Mouse (Mus musculus) spleen, adult 12 weeks (tissue): ENCODE data around the gene Cdyl2.

ENCODE experiments used
- DNase-seq: peaks from one replicate; pipeline ENCODE4 v3.0.0; 2022; ENCODE audit warnings: low spot score

Gene Cdyl2

GRCm38 (mm10) chr8:116671543-116671942 lies 61.2 kb downstream of the Cdyl2 start:
- DNase-seq = no peak

- no peak for DNase-seq
Measured at GRCm38 (mm10) chr8:116670604-116671003, 62.2 kb downstream of the Cdyl2 start.

- no peak for DNase-seq
Measured at GRCm38 (mm10) chr8:116668977-116669376, 63.8 kb downstream of the Cdyl2 start.

- DNase-seq = no peak
Measured at GRCm38 (mm10) chr8:116666781-116667325, 65.9 kb downstream of the Cdyl2 start.

- no peak for DNase-seq
Measured at GRCm38 (mm10) chr8:116661521-116661920, 71.3 kb downstream of the Cdyl2 start.

- DNase-seq = no peak
Measured at GRCm38 (mm10) chr8:116656811-116657210, 76.0 kb downstream of the Cdyl2 start.

- no peak for DNase-seq
Measured at GRCm38 (mm10) chr8:116654881-116655280, 77.9 kb downstream of the Cdyl2 start.

GRCm38 (mm10) chr8:116652949-116653348 lies 79.8 kb downstream of the Cdyl2 start:
- DNase-seq = no peak

GRCm38 (mm10) chr8:116649975-116650725 lies 82.6 kb downstream of the Cdyl2 start:
- no peak for DNase-seq

GRCm38 (mm10) chr8:116645376-116645775 lies 87.4 kb downstream of the Cdyl2 start:
- no peak for DNase-seq

- DNase-seq = no peak
Measured at GRCm38 (mm10) chr8:116640925-116641324, 91.9 kb downstream of the Cdyl2 start.

GRCm38 (mm10) chr8:116637998-116638397 lies 94.8 kb downstream of the Cdyl2 start:
- no peak for DNase-seq

GRCm38 (mm10) chr8:116637193-116637592 lies 95.6 kb downstream of the Cdyl2 start:
- no peak for DNase-seq

GRCm38 (mm10) chr8:116636396-116636795 lies 96.4 kb downstream of the Cdyl2 start:
- DNase-seq = no peak

GRCm38 (mm10) chr8:116635972-116636371 lies 96.8 kb downstream of the Cdyl2 start:
- DNase-seq = no peak

GRCm38 (mm10) chr8:116635261-116635660 lies 97.5 kb downstream of the Cdyl2 start:
- no peak for DNase-seq

GRCm38 (mm10) chr8:116634436-116634835 lies 98.4 kb downstream of the Cdyl2 start:
- DNase-seq = no peak

GRCm38 (mm10) chr8:116633470-116634150 lies 99.2 kb downstream of the Cdyl2 start:
- peak; percentile 30 for DNase-seq

GRCm38 (mm10) chr8:116630066-116630465 lies 102.7 kb downstream of the Cdyl2 start:
- no peak for DNase-seq

GRCm38 (mm10) chr8:116628975-116629374 lies 103.8 kb downstream of the Cdyl2 start:
- DNase-seq = no peak

GRCm38 (mm10) chr8:116627854-116628479 lies 104.8 kb downstream of the Cdyl2 start:
- DNase-seq = no peak

- DNase-seq = no peak
Measured at GRCm38 (mm10) chr8:116623591-116623990, 109.2 kb downstream of the Cdyl2 start.

- no peak for DNase-seq
Measured at GRCm38 (mm10) chr8:116622326-116622725, 110.5 kb downstream of the Cdyl2 start.
